Mouse (Mus musculus) liver, embryonic 12.5 days (tissue): ENCODE data around the gene Tgm6. TPM values are rescaled to one million over a fixed set of nuclear protein-coding genes. Genes with fewer than 3 reads are reported as not detected.

ENCODE experiments used
- ATAC-seq: fragments of 200-750 bp; cut with Nextera tagmentation; 2 replicates; pipeline ENCODE4 v1.8.0; 2017; ENCODE audit warnings: moderate number of reproducible peaks, mild to moderate bottlenecking, moderate library complexity
- H3K27ac ChIP-seq: fragments of 300-500 bp; sonication (generic); 2 replicates; pipeline ENCODE4 v1.5.1; 2016; ENCODE audit warnings: mild to moderate bottlenecking
- H3K27me3 ChIP-seq: fragments of 300-500 bp; sonication (generic); replicated peaks from 2 replicates; pipeline ENCODE4 v1.6.1; 2016; ENCODE audit warnings: mild to moderate bottlenecking, moderate library complexity
- H3K36me3 ChIP-seq: fragments of 300-500 bp; sonication (generic); 2 replicates; pipeline ENCODE4 v1.6.1; 2016; ENCODE audit warnings: mild to moderate bottlenecking, moderate library complexity
- H3K4me1 ChIP-seq: fragments of 300-500 bp; sonication (generic); 2 replicates; pipeline ENCODE4 v1.6.1; 2016
- H3K4me2 ChIP-seq: fragments of 300-500 bp; sonication (generic); 2 replicates; pipeline ENCODE4 v1.6.1; 2016; ENCODE audit warnings: mild to moderate bottlenecking, moderate library complexity
- H3K4me3 ChIP-seq: fragments of 300-500 bp; sonication (generic); 2 replicates; pipeline ENCODE4 v1.5.1; 2016; ENCODE audit warnings: mild to moderate bottlenecking, moderate library complexity
- H3K9ac ChIP-seq: fragments of 300-500 bp; sonication (generic); 2 replicates; pipeline ENCODE4 v1.6.1; 2016; ENCODE audit warnings: mild to moderate bottlenecking, moderate library complexity
- H3K9me3 ChIP-seq: fragments of 300-500 bp; sonication (generic); replicated peaks from 2 replicates; pipeline ENCODE4 v1.6.1; 2016; ENCODE audit warnings: mild to moderate bottlenecking, moderate library complexity
- WGBS: fragments of 180-500 bp; shearing (Covaris S2); methylation state at CpG from one replicate; pipeline ENCODE4 v1.1.7; 2016; ENCODE audit not compliant: insufficient replicate concordance; 5-methylcytosine and 5-hydroxymethylcytosine counted together
- polyA plus RNA-seq: library from polyadenylated mRNA; unstranded; fragments of >200 nt; fragmentation: Nextera tagmentation; extraction: Ambion mirVana; gene quantifications from 2 replicates; pipeline ENCODE4 v1.2.1, GENCODE M21; 2016

Gene Tgm6
- polyA plus RNA-seq: not detected in 2 replicates

DNA sequence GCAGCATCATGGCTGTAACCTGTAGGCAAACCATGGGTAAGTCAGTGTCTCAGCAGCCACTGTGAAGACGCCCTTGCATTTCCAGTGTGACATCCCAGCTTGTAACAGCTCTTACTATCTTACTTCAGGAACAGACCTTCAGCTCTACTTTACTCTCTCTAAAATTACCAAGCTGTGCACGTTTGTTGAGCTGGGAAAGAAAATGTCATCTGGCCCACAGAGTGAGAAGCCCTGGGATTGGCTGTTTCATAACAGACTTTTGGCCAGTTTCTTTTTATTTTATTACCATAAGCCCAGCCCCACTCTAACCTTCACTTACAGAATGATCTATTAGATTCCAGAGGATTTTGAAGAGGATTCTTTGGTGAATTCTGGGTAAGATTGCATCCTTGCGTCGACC lies at the start of gene Tgm6:
Gene Tgm6, plus strand, starts transcription at position 301 of the 400 bp plus-strand sequence.
- WGBS: 55% methylated on average over 4 of the region's 4 CpGs
- ATAC-seq: no peak

GRCm38 (mm10) chr2:130068228-130068627 lies 44.0 kb upstream of the Tgm6 start:
- WGBS: 27% methylated on average over 3 of the region's 3 CpGs
- Histone ChIP-seq H3K4me3 (no peak overlapping the region), H3K9me3 (no peaks in the 10 kb centered on the region), H3K27me3 (no peaks in the 10 kb centered on the region), H3K27ac (no peak overlapping the region), H3K36me3 (no peaks in the 10 kb centered on the region), H3K4me1 (no peaks in the 10 kb centered on the region), H3K4me2 (no peak overlapping the region), H3K9ac (no peak overlapping the region)
- no peak for ATAC-seq

More for the DNA sequence above, at the start of gene Tgm6:
- H3K9me3 ChIP-seq: no peaks in the 10 kb centered on the region
- no peaks in the 10 kb centered on the region for H3K27me3 ChIP-seq
- no peaks in the 10 kb centered on the region for H3K36me3 ChIP-seq
- no peaks in the 10 kb centered on the region for H3K4me1 ChIP-seq
- H3K9ac ChIP-seq: no peak within 1 kb of the TSS
- no peak within 1 kb of the TSS for H3K4me3 ChIP-seq
- no peak within 1 kb of the TSS for H3K27ac ChIP-seq
- H3K4me2 ChIP-seq: no peak within 1 kb of the TSS

DNA sequence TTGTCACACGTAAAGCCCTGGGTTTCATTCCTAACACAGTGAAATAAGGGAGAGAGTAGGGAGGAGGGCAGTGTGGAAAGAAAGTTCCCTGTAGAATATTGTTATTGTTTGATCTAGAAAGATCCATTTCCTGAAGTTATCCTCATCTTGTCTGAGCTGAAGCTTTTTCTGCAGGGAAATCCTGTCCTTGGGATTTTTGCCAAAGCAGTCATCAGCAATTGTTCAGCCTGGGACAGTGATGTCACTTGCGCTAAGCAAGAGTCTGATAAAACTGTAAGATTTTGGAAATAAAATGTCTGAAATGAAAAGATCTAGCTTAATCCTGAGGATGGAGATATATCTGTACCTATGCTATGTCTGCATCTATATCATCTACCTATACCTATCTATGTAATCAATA lies 41.8 kb upstream of the Tgm6 start:
- no peak overlapping the region for H3K4me3 ChIP-seq
- H3K4me2 ChIP-seq: no peak overlapping the region
- H3K4me1 ChIP-seq: no peaks in the 10 kb centered on the region
- H3K27me3 ChIP-seq: no peaks in the 10 kb centered on the region
- H3K36me3 ChIP-seq: no peaks in the 10 kb centered on the region
- WGBS: 66% methylated on average over 2 of the region's 2 CpGs
- ATAC-seq: no peak
- H3K27ac ChIP-seq: no peak overlapping the region
- H3K9ac ChIP-seq: no peak overlapping the region
- no peaks in the 10 kb centered on the region for H3K9me3 ChIP-seq

DNA sequence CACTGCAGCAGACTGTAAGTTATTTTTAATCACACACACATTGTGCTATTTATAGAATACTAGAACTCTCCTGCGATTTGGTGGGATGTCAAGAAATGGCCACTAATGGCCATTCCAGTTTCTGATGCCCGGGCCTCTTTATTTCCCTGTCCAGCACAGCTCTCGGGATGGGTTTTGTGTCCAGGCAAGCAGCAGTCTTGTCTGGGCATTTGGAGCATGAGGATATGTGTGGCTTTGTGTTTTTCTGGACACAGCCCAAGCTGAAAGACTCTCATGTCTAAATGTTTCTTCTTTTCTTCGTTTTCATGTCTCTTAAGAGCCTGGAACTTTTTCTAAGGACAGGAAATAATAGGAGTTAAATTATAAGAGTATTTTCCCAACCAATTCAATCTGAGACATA lies 588 bp downstream of the Tgm6 start:
- H3K4me2 ChIP-seq: no peak overlapping the region
- no peak for ATAC-seq
- WGBS: 62% methylated on average over 4 of the region's 4 CpGs

GRCm38 (mm10) chr2:130113379-130113778 lies 1.2 kb downstream of the Tgm6 start:
- Histone ChIP-seq H3K27ac (no peak overlapping the region), H3K36me3 (no peaks in the 10 kb centered on the region), H3K4me1 (no peaks in the 10 kb centered on the region), H3K9ac (no peak overlapping the region), H3K4me3 (no peak overlapping the region), H3K4me2 (no peak overlapping the region), H3K9me3 (no peaks in the 10 kb centered on the region), H3K27me3 (no peaks in the 10 kb centered on the region)
- WGBS: 29% methylated on average over 3 of the region's 3 CpGs
- no peak for ATAC-seq

More for the DNA sequence above, 588 bp downstream of the Tgm6 start:
- H3K4me3 ChIP-seq: no peak overlapping the region
- H3K4me1 ChIP-seq: no peaks in the 10 kb centered on the region
- H3K36me3 ChIP-seq: no peaks in the 10 kb centered on the region
- no peaks in the 10 kb centered on the region for H3K9me3 ChIP-seq
- H3K9ac ChIP-seq: no peak overlapping the region
- no peaks in the 10 kb centered on the region for H3K27me3 ChIP-seq
- H3K27ac ChIP-seq: no peak overlapping the region

- Histone ChIP-seq H3K4me3 (no peak overlapping the region), H3K4me2 (no peak overlapping the region), H3K27ac (no peak overlapping the region), H3K9ac (no peak overlapping the region), H3K27me3 (0 out of 2 replicates have a peak, but pooled peaks cover 3% of the 10 kb centered on the region), H3K36me3 (no peaks in the 10 kb centered on the region), H3K4me1 (no peaks in the 10 kb centered on the region), H3K9me3 (no peaks in the 10 kb centered on the region)
- 77% methylated on average over 7 of the region's 7 CpGs for WGBS
- ATAC-seq: no peak
Observed at GRCm38 (mm10) chr2:130118649-130119048, 6.4 kb downstream of the Tgm6 start.

DNA sequence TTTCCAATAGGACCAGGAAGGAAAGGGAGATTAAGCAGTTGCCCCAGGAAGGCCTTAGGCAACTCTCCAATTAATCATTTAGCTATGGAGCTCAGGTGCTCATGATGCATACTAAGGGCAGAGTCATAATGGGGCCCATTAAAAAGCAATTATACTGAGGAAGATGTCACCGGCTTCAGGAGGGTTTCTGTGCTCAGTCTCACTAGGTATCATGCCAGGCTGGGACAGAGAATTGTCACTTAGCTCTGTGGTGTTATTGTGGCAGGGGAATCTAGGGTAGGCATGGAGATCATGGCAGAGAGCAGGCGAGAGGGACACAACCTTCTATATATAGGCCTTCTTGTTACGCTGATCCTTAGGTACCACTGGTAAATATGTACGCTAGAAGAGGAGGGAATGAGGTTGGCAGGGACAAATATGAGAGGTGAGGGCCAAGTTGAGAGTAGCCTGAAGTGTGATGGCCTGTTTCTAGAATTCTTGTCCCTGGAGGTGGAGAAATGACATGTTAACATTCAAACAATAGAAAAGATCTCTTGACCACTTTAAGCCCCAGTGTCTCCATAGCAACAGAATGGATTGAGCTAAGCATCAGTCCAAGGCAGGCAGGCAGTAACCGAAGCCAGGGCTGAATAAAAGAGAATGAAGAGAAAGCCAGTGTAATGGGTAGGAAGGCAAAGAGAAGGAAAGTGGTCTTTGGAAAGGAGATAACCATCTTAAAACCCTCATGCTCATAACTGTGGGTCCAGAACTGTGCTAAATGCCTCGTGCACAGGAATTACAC lies 13.3 kb downstream of the Tgm6 start:
- WGBS: 63% methylated on average over 6 of the region's 6 CpGs
- Histone ChIP-seq H3K27ac (no peak overlapping the region), H3K27me3 (no peaks in the 10 kb centered on the region), H3K36me3 (no peaks in the 10 kb centered on the region), H3K9ac (no peak overlapping the region), H3K4me3 (no peak overlapping the region), H3K4me1 (no peaks in the 10 kb centered on the region), H3K4me2 (no peak overlapping the region), H3K9me3 (no peaks in the 10 kb centered on the region)
- ATAC-seq: no peak

DNA sequence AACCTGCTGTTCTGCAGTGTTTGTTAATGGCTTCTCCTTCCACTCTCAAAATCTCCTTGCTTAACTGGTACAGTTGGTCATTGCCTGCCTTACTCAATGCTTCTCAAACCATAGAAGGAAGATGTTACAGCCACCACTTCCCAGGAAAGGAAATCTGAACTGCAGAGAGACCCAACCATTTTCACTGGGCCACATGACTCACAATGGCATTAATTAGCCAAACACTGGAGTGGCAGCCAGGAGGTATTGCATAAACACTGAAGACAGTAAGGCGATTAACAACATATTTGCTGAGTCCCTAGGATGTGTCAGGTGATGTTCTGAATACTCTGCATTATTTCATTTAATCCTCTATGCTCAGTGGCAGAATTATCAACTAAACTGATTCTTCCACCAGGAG lies 13.9 kb downstream of the Tgm6 start:
- Histone ChIP-seq H3K4me3 (no peak overlapping the region), H3K27me3 (no peaks in the 10 kb centered on the region), H3K9ac (no peak overlapping the region), H3K36me3 (no peaks in the 10 kb centered on the region), H3K4me1 (no peaks in the 10 kb centered on the region), H3K9me3 (no peaks in the 10 kb centered on the region), H3K4me2 (no peak overlapping the region), H3K27ac (no peak overlapping the region)
- ATAC-seq: no peak
- 57% methylated on average over 1 of the region's 1 CpGs for WGBS

GRCm38 (mm10) chr2:130129687-130130086 lies 17.5 kb downstream of the Tgm6 start:
- Histone ChIP-seq H3K27ac (no peak overlapping the region), H3K9me3 (no peaks in the 10 kb centered on the region), H3K4me3 (no peak overlapping the region), H3K4me2 (no peak overlapping the region), H3K9ac (no peak overlapping the region), H3K36me3 (no peaks in the 10 kb centered on the region), H3K4me1 (no peaks in the 10 kb centered on the region), H3K27me3 (no peaks in the 10 kb centered on the region)
- WGBS: 13% methylated on average over 1 of the region's 1 CpGs
- no peak for ATAC-seq

DNA sequence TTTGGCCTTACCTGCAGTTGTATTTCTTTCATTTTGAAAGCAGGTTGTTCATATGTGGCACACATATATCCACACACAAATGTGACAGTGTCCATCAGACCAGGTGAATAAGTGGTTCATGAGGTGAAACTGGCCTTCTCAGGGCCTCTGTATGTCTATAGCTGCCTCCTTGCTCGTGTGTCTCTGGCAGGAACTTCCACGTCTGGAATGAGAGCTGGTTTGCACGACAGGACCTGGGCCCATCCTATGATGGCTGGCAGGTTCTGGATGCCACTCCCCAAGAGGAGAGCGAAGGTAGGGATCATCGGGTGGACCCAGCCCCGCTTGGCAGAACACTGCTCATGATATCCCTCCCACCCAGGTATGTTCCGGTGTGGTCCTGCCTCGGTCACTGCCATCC lies 30.8 kb downstream of the Tgm6 start:
- Histone ChIP-seq H3K4me2 (no peak overlapping the region), H3K4me3 (no peak overlapping the region), H3K36me3 (no peaks in the 10 kb centered on the region), H3K4me1 (no peaks in the 10 kb centered on the region), H3K9me3 (no peaks in the 10 kb centered on the region), H3K27ac (no peak overlapping the region), H3K9ac (no peak overlapping the region), H3K27me3 (no peaks in the 10 kb centered on the region)
- 80% methylated on average over 8 of the region's 8 CpGs for WGBS
- no peak for ATAC-seq

- WGBS: 64% methylated on average over 23 of the region's 23 CpGs
- no peaks in the 10 kb centered on the region for H3K4me1 ChIP-seq
- no peak overlapping the region for H3K4me2 ChIP-seq
- H3K36me3 ChIP-seq: no peaks in the 10 kb centered on the region
- no peaks in the 10 kb centered on the region for H3K27me3 ChIP-seq
- H3K9ac ChIP-seq: no peak overlapping the region
- no peaks in the 10 kb centered on the region for H3K9me3 ChIP-seq
- ATAC-seq: no peak
- H3K4me3 ChIP-seq: no peak overlapping the region
- no peak overlapping the region for H3K27ac ChIP-seq
Observed at GRCm38 (mm10) chr2:130144703-130145324, 32.6 kb downstream of the Tgm6 start.

GRCm38 (mm10) chr2:130146089-130146668 lies 34.0 kb downstream of the Tgm6 start:
- ATAC-seq: no peak
- Histone ChIP-seq H3K27me3 (no peaks in the 10 kb centered on the region), H3K27ac (no peak overlapping the region), H3K9me3 (no peaks in the 10 kb centered on the region), H3K9ac (no peak overlapping the region), H3K4me3 (no peak overlapping the region), H3K4me2 (no peak overlapping the region), H3K36me3 (no peaks in the 10 kb centered on the region), H3K4me1 (no peaks in the 10 kb centered on the region)
- WGBS: 52% methylated on average over 5 of the region's 5 CpGs
